29 mouse cellular contexts compared by ENCODE assay signal in the genomic region with DNA sequence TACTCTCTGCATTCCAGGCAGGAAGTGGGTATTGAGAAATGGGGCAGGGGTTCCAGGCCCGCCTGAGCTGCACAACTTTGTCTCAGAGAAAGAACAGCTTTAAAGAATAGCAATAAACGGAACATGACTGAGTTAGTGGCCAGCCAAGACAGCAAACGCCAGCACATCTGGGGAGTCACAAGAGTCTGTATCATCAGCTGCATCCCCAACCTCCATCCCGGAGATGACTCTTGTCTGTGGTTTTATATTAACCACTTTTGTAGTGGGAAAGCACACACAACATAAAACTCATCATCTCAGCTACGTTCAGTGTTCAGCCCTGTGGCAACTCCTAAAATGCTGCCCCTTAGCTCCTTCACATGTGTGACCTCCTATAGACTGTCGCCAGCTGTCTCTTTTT. TPM values are rescaled to one million over a fixed set of nuclear protein-coding genes. Genes with fewer than 3 reads are reported as not detected.
DNase-seq lines count a peak whose midpoint lies in the region; ATAC-seq and TF ChIP-seq lines count a peak whose summit lies in the region.
"Had no signal": no experiment of that assay in that cellular context is flagged by ENCODE, and none has a peak within 500 bp of the region (broad histone marks: within the 10 kb centered on the region; RNA-seq: fewer than 3 reads in every experiment).

No protein-coding gene starts in this region.

- DNase-seq in neural tube, embryonic 10.5 days (ENCODE audit: extremely low spot score, low spot score), result no peak
- DNase-seq in urinary bladder, postnatal 14 days (ENCODE audit: low spot score), result no peak
- no peak for DNase-seq in urinary bladder, adult 2 months (ENCODE audit: low spot score)
- DNase-seq: adrenal gland, adult 8-10 months; adrenal gland, postnatal 25 days; B cell, adult 2 months; cerebellum, adult 11 months; cerebellum, adult 8-10 months; cerebellum, postnatal 10 days; cerebellum, postnatal 36 days; gastrocnemius, postnatal 10 days; gastrocnemius, postnatal 36 days; heart, adult 2 months; heart, postnatal 14 days; heart, postnatal 4 days had no signal

- no peak overlapping the region for H3ac ChIP-seq in C2C12 (ENCODE audit: control insufficient read depth, insufficient read length, low read depth)

- WGBS in neural tube, embryonic 13.5 days, result 77% methylated on average over 6 of the region's 6 CpGs
- 62% methylated on average over 6 of the region's 6 CpGs for WGBS in macrophage (ENCODE audit: missing documents)

- 0 out of 2 replicates have a peak overlapping the region, but pooled peaks have one; percentile 34 for H3K9ac ChIP-seq in neural tube, embryonic 13.5 days
- H3K9ac ChIP-seq: forebrain, embryonic 13.5 days; heart, embryonic 13.5 days; hindbrain, embryonic 14.5 days had no signal

- H3K79me2 ChIP-seq in C2C12 (ENCODE audit: control insufficient read depth, insufficient read depth) (no peaks in the 10 kb centered on the region), macrophage (ENCODE audit: inconsistent target) (no peaks in the 10 kb centered on the region)

- no peaks in the 10 kb centered on the region for H3K4me1 ChIP-seq in neural tube, embryonic 13.5 days (replicated peaks)
- H3K4me1 ChIP-seq: forebrain, embryonic 10.5 days; forebrain, embryonic 13.5 days; heart, embryonic 13.5 days had no signal

- H3K27me3 ChIP-seq in neural tube, embryonic 13.5 days, result peaks cover 3% of the 10 kb centered on the region; the same call in 1 of the 2 replicates
- H3K27me3 ChIP-seq in C2C12 (ENCODE audit: control insufficient read depth, insufficient read depth, insufficient read length), result no peaks in the 10 kb centered on the region
- H3K27me3 ChIP-seq: forebrain, embryonic 13.5 days had no signal

- H3K9me3 ChIP-seq in neural tube, embryonic 13.5 days, result no peaks in the 10 kb centered on the region
- H3K9me3 ChIP-seq: forebrain, embryonic 10.5 days; forebrain, embryonic 13.5 days; heart, embryonic 10.5 days; heart, embryonic 13.5 days had no signal

- H3K36me3 ChIP-seq in neural tube, embryonic 13.5 days, result no peaks in the 10 kb centered on the region
- H3K36me3 ChIP-seq in C2C12 (ENCODE audit: control insufficient read depth, insufficient read depth) (no peaks in the 10 kb centered on the region), macrophage (ENCODE audit: inconsistent target) (no peaks in the 10 kb centered on the region)
- H3K36me3 ChIP-seq: forebrain, embryonic 10.5 days; heart, embryonic 10.5 days; heart, embryonic 13.5 days had no signal

- TF ChIP-seq CTCF in C2C12 (IDR thresholded peaks at IDR 0.05; ENCODE audit: control insufficient read depth, insufficient read depth, insufficient read length), result no peak

- no peak overlapping the region for H3K4me2 ChIP-seq in neural tube, embryonic 13.5 days
- H3K4me2 ChIP-seq: forebrain, embryonic 13.5 days; heart, embryonic 13.5 days; hindbrain, embryonic 14.5 days had no signal

- no peak for ATAC-seq in neural tube, embryonic 13.5 days (ENCODE audit: low read depth)
- ATAC-seq in cerebellum, adult (ENCODE audit: insufficient number of reproducible peaks, low FRiP score, low TSS enrichment), result no peak
- ATAC-seq: activated CD4-positive, CD25-positive, alpha-beta regulatory T cell, adult 4 months; CD4-positive, CD25-positive, alpha-beta regulatory T cell, adult 4 months; forebrain, embryonic 13.5 days; forebrain, embryonic 16.5 days; hindbrain, postnatal 0 days; inflammation-experienced regulatory T-cells, adult 6 months had no signal

- no peaks in the 10 kb centered on the region for H3K79me3 ChIP-seq in C2C12 (ENCODE audit: low read depth)

- no peak overlapping the region for H3K4me3 ChIP-seq in neural tube, embryonic 13.5 days
- H3K4me3 ChIP-seq in C2C12 (ENCODE audit: insufficient read depth, poor library complexity, severe bottlenecking) (no peak overlapping the region), macrophage (ENCODE audit: inconsistent target) (no peak overlapping the region)
- H3K4me3 ChIP-seq: forebrain, embryonic 10.5 days; forebrain, embryonic 13.5 days; heart, adult 2 months; heart, embryonic 10.5 days; heart, embryonic 13.5 days had no signal

- no peak overlapping the region for H3K27ac ChIP-seq in neural tube, embryonic 13.5 days (replicated peaks)
- H3K27ac ChIP-seq in macrophage, result peak overlapping the region; percentile 72
- H3K27ac ChIP-seq: forebrain, embryonic 10.5 days; forebrain, embryonic 13.5 days; heart, adult 2 months; heart, embryonic 10.5 days; heart, embryonic 13.5 days; hindbrain, embryonic 14.5 days; hindbrain, postnatal 0 days had no signal

TF ChIP-seq in C2C12, 6 proteins besides CTCF, POLR2A, EP300 and RAD21:
- TF ChIP-seq MYOD1 (IDR thresholded peaks at IDR 0.05; ENCODE audit: control insufficient read depth, insufficient read length, low read depth) (peak; percentile 43), MYOG (IDR thresholded peaks at IDR 0.05; ENCODE audit: control insufficient read depth, extremely low read depth, insufficient read length) (no peak), CEBPB (IDR thresholded peaks at IDR 0.05; ENCODE audit: low read depth) (no peak), MAX (IDR thresholded peaks at IDR 0.05) (peak; percentile 68), USF1 (IDR thresholded peaks at IDR 0.05; ENCODE audit: low read depth) (no peak), FOSL1 (IDR thresholded peaks at IDR 0.05; ENCODE audit: insufficient read depth, low read length, poor library complexity, severe bottlenecking) (peak; percentile 48)

RNA-seq across cellular contexts. Expression of gene Fbxo47, which starts 17.9 kb away (rescaled TPM):
- polyA plus RNA-seq in neural tube, embryonic 13.5 days (2015; fragmentation: Nextera tagmentation; extraction: Ambion mirVana), result 0.52 and 0.53 TPM in 2 replicates
- polyA plus RNA-seq in C2C12 (2012; fragmentation: generic; extraction: Trizol) (0.11 TPM), macrophage (2018) (0.14 to 0.69 TPM (median 0.51 TPM) in 3 replicates)
- 1 to 10 TPM in 1 of 26 experiments, under 1 TPM in 9, not detected in 16; 0.33 to 1.4 (median 0.46) TPM for total RNA-seq in macrophage (2018; cell fraction: chromatin; rRNA removed)
- under 1 TPM; 0.38 to 0.92 (median 0.59) TPM for total RNA-seq in macrophage (2018; cell fraction: cytosol; rRNA removed)
- 1 to 10 TPM in 2 of 26 experiments, under 1 TPM in 14, not detected in 10; 0.18 to 1.9 (median 0.54) TPM for total RNA-seq in macrophage (2018; cell fraction: nucleus; rRNA removed)
- polyA plus RNA-seq in urinary bladder, adult 2 months (2012; rRNA removed), result 0.28 and 0.40 TPM in 2 replicates
- total RNA-seq: gastrocnemius, postnatal 36 days had no signal
